Mouse (Mus musculus) forebrain, embryonic 13.5 days (tissue): ENCODE data around the gene Ube4b. TPM values are rescaled to one million over a fixed set of nuclear protein-coding genes. Genes with fewer than 3 reads are reported as not detected.

Experiments
- ATAC-seq: fragments of 200-750 bp; cut with Nextera tagmentation; 2 replicates; pipeline ENCODE4 v1.8.0; 2017
- H3K27ac ChIP-seq: fragments of 300-500 bp; sonication (generic); 2 replicates; pipeline ENCODE4 v1.5.1; 2015; ENCODE audit warnings: inconsistent platforms, mild to moderate bottlenecking, moderate library complexity
- H3K27me3 ChIP-seq: fragments of 300-500 bp; sonication (generic); 2 replicates; pipeline ENCODE4 v1.6.1; 2015; ENCODE audit warnings: mild to moderate bottlenecking, inconsistent platforms
- H3K36me3 ChIP-seq: fragments of 300-500 bp; sonication (generic); 2 replicates; pipeline ENCODE4 v1.6.1; 2015; ENCODE audit warnings: mild to moderate bottlenecking, inconsistent platforms; ENCODE audit not compliant: poor library complexity, severe bottlenecking
- H3K4me1 ChIP-seq: fragments of 300-500 bp; sonication (generic); 2 replicates; pipeline ENCODE4 v1.6.1; 2015; ENCODE audit warnings: inconsistent platforms
- H3K4me2 ChIP-seq: fragments of 300-500 bp; sonication (generic); 2 replicates; pipeline ENCODE4 v1.6.1; 2015; ENCODE audit warnings: inconsistent platforms, mild to moderate bottlenecking, moderate library complexity
- H3K4me3 ChIP-seq: fragments of 300-500 bp; sonication (generic); 2 replicates; pipeline ENCODE4 v1.5.1; 2015; ENCODE audit warnings: mild to moderate bottlenecking, inconsistent platforms
- H3K9ac ChIP-seq: fragments of 300-500 bp; sonication (generic); 2 replicates; pipeline ENCODE4 v1.6.1; 2015; ENCODE audit warnings: mild to moderate bottlenecking, inconsistent platforms
- H3K9me3 ChIP-seq: fragments of 300-500 bp; sonication (generic); replicated peaks from 2 replicates; pipeline ENCODE4 v1.6.1; 2016; ENCODE audit warnings: inconsistent platforms
- WGBS: fragments of 180-500 bp; shearing (Covaris S2); methylation state at CpG from one replicate; pipeline ENCODE4 v1.1.7; 2015; 5-methylcytosine and 5-hydroxymethylcytosine counted together
- polyA plus RNA-seq: library from polyadenylated mRNA; unstranded; fragments of >200 nt; fragmentation: Nextera tagmentation; extraction: Ambion mirVana; gene quantifications from 2 replicates; pipeline ENCODE4 v1.2.1, GENCODE M21; 2015

The Ube4b gene
- polyA plus RNA-seq, 1 experiment from 2014 or later = 47.4 TPM

GRCm38 (mm10) chr4:149404640-149405465, 21.7 kb downstream of the Ube4b start:
- Histone ChIP-seq H3K4me1 (peaks cover 34% of the 10 kb centered on the region), H3K9me3 (no peaks in the 10 kb centered on the region), H3K36me3 (no peaks in the 10 kb centered on the region; the same call in 1 of the 2 replicates), H3K4me3 (no peak overlapping the region), H3K27ac (peak overlapping the region; percentile 40), H3K4me2 (no peak overlapping the region), H3K9ac (no peak overlapping the region; the same call in 1 of the 2 replicates), H3K27me3 (no peaks in the 10 kb centered on the region)
- 53% methylated on average over 19 of the region's 19 CpGs for WGBS
- peak; percentile 50; the same call in 1 of the 2 replicates for ATAC-seq

DNA sequence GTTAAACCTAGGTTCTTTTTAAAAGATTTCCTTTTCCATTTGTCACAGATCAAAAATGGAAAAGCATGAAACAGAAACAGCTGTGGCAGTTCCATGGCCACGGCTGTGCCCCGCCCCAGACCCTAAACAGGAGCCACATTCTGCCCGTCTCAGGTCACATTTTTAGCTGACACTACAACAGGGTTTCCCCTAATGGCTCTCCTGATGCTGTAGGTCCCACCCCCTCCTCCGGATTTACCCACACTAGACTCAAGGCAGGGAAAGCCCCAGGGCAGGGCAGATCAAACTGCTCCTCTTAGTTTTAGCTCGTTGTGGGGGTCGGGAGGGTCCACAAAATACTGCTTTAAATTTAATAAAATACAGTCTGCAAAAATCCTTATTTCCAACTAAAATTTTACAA, 23.5 kb downstream of the Ube4b start:
- WGBS = 69% methylated on average over 6 of the region's 6 CpGs
- Histone ChIP-seq H3K4me3 (no peak overlapping the region), H3K27ac (no peak overlapping the region), H3K4me1 (peaks cover 42% of the 10 kb centered on the region), H3K27me3 (no peaks in the 10 kb centered on the region), H3K36me3 (peaks cover 8% of the 10 kb centered on the region), H3K4me2 (no peak overlapping the region), H3K9ac (no peak overlapping the region), H3K9me3 (no peaks in the 10 kb centered on the region)
- no peak for ATAC-seq

DNA sequence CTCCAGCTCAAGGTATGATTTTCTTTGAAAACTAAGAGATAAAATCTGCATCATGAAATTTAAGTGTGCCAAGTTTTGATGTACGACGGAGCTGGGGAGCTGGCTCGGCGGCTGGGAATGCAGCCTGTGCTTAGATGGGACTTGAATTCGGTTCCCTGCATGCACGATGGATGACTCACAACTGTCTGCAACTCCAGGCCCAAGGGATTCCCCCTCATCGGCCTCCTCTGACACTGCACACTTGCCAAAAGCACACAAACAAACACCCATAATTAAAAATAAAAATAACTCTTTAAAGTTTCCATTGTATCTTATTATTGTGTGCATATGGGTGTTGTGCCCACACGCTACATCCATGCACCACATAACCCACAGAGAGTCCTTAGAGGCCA, 25.0 kb downstream of the Ube4b start:
- H3K9ac ChIP-seq = no peak overlapping the region
- peaks cover 48% of the 10 kb centered on the region for H3K4me1 ChIP-seq
- no peak overlapping the region for H3K4me2 ChIP-seq
- no peak for ATAC-seq
- WGBS = 90% methylated on average over 8 of the region's 8 CpGs
- H3K27ac ChIP-seq = no peak overlapping the region
- no peaks in the 10 kb centered on the region for H3K9me3 ChIP-seq
- no peaks in the 10 kb centered on the region for H3K27me3 ChIP-seq
- peaks cover 21% of the 10 kb centered on the region for H3K36me3 ChIP-seq
- no peak overlapping the region for H3K4me3 ChIP-seq

GRCm38 (mm10) chr4:149400878-149401590, 25.5 kb downstream of the Ube4b start:
- Histone ChIP-seq H3K36me3 (peaks cover 22% of the 10 kb centered on the region), H3K27me3 (no peaks in the 10 kb centered on the region), H3K27ac (no peak overlapping the region), H3K9me3 (no peaks in the 10 kb centered on the region), H3K4me1 (peaks cover 45% of the 10 kb centered on the region), H3K4me3 (no peak overlapping the region), H3K9ac (no peak overlapping the region), H3K4me2 (no peak overlapping the region)
- ATAC-seq = no peak
- WGBS = 86% methylated on average over 12 of the region's 12 CpGs

GRCm38 (mm10) chr4:149399331-149399910, 27.1 kb downstream of the Ube4b start:
- Histone ChIP-seq H3K36me3 (peaks cover 22% of the 10 kb centered on the region), H3K4me2 (no peak overlapping the region), H3K4me1 (peaks cover 30% of the 10 kb centered on the region), H3K27me3 (no peaks in the 10 kb centered on the region), H3K27ac (no peak overlapping the region), H3K4me3 (no peak overlapping the region), H3K9me3 (no peaks in the 10 kb centered on the region), H3K9ac (no peak overlapping the region)
- WGBS = 71% methylated on average over 4 of the region's 4 CpGs
- ATAC-seq = no peak

DNA sequence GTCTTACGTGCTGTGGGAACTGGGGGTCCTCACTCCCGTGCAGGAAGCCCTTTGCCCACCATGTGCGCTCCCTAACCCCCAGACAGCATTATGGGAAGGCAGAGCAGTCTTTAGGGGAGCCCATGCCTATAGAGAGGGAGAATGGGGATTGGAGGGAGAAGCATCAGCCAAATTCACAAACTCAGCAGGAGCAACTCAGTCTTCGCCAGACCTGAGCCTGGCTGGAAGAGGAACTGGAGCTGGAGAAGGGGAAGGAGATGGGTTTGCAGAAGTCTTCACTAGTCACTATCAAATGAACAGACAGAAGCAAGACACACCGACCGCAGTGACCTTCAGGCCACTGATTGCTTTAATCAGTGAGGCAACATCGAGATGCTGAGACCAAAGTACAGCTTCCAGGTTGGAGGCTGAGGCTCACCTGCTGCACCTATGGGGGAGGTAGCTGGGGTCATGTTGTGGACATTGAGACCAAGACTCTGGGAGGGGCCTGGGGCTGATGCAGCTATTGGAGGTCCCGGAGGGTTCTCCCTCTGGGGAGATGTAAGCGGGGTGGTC, 28.3 kb downstream of the Ube4b start:
- Histone ChIP-seq H3K4me2 (no peak overlapping the region), H3K27ac (no peak overlapping the region), H3K4me3 (no peak overlapping the region), H3K9me3 (no peaks in the 10 kb centered on the region), H3K27me3 (no peaks in the 10 kb centered on the region), H3K4me1 (peaks cover 19% of the 10 kb centered on the region), H3K36me3 (peaks cover 25% of the 10 kb centered on the region), H3K9ac (no peak overlapping the region)
- no peak for ATAC-seq
- WGBS = 93% methylated on average over 9 of the region's 9 CpGs

- Histone ChIP-seq H3K4me2 (no peak overlapping the region), H3K4me3 (no peak overlapping the region), H3K9ac (no peak overlapping the region), H3K9me3 (no peaks in the 10 kb centered on the region), H3K4me1 (peaks cover 16% of the 10 kb centered on the region), H3K36me3 (peaks cover 35% of the 10 kb centered on the region), H3K27me3 (no peaks in the 10 kb centered on the region), H3K27ac (peak overlapping the region; percentile 57; the same call in 1 of the 2 replicates)
- 69% methylated on average over 21 of the region's 21 CpGs for WGBS
- no peak for ATAC-seq
These were observed 29.9 kb downstream of the Ube4b start for GRCm38 (mm10) chr4:149396433-149397306.

DNA sequence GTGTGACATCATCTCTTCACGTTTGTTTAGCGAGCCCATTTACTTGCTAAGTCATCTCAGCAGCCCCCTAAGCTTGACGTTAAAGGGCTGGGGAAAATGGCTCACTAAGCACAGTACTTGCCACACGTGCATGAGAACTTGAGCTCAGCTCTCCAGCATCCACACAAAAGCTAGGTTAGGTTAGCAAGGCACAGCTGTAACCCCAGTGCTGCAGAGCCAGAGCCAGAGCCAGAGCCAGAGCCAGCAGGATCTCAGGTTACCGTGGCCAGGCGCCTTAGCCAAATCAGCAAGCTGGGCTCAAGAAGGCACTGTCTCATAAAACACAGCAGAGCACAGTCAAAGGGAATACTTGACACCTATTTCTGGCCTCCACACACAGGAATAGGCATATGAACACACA, 31.0 kb downstream of the Ube4b start:
- H3K27ac ChIP-seq = no peak overlapping the region
- 80% methylated on average over 6 of the region's 6 CpGs for WGBS
- H3K4me2 ChIP-seq = no peak overlapping the region
- H3K9ac ChIP-seq = no peak overlapping the region
- no peaks in the 10 kb centered on the region for H3K27me3 ChIP-seq
- no peak overlapping the region for H3K4me3 ChIP-seq
- peaks cover 44% of the 10 kb centered on the region for H3K36me3 ChIP-seq
- ATAC-seq = no peak
- H3K4me1 ChIP-seq = peaks cover 16% of the 10 kb centered on the region
- H3K9me3 ChIP-seq = no peaks in the 10 kb centered on the region

DNA sequence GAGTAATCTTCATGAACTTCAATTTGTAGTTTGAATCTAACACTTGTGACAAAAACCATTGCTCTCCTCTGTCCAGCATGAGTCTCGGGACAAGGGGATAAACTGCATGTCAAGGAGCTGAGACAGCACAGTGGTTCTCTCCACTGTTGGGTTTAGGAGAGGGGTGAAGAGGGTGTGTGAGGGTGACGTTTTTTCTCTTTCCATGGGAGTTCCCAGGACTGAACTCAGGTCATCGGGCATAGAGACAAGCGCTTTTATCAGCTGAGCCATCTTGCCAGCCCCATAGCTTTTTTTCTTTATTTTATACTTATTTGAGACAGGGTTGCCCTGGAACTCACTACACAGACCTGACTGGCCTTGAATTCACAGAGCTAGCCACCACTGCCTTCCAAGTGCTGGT, 32.3 kb downstream of the Ube4b start:
- Histone ChIP-seq H3K9ac (no peak overlapping the region), H3K4me1 (peaks cover 9% of the 10 kb centered on the region), H3K36me3 (peaks cover 52% of the 10 kb centered on the region), H3K4me3 (no peak overlapping the region), H3K27me3 (no peaks in the 10 kb centered on the region), H3K4me2 (no peak overlapping the region), H3K27ac (no peak overlapping the region), H3K9me3 (no peaks in the 10 kb centered on the region)
- WGBS = 85% methylated on average over 4 of the region's 4 CpGs
- ATAC-seq = no peak

- Histone ChIP-seq H3K36me3 (peaks cover 49% of the 10 kb centered on the region), H3K4me3 (no peak overlapping the region), H3K27ac (no peak overlapping the region), H3K9ac (no peak overlapping the region), H3K9me3 (no peaks in the 10 kb centered on the region), H3K4me2 (no peak overlapping the region), H3K4me1 (peaks cover 6% of the 10 kb centered on the region), H3K27me3 (no peaks in the 10 kb centered on the region)
- no peak for ATAC-seq
- 91% methylated on average over 12 of the region's 12 CpGs for WGBS
These were observed 33.1 kb downstream of the Ube4b start for GRCm38 (mm10) chr4:149393311-149393995.

DNA sequence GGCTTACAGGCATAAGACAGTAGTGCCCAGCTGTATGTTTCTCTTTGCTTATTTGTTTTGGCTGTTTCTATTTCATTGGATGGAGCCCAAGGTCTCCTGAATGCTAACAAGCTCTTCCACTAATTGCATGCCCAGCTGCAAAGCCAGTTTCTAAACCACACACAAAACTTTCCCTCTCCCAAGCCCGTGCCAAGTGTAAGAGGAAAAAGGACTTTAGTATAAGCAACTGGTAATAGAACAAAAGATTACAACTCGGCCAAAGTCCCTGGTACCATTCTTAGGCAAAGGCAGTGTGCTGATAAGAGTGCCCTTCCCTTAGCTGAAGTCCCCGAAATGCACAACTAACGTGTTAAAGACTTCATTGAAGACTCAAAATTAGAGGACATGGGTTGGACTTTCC, 34.2 kb downstream of the Ube4b start:
- H3K9ac ChIP-seq = no peak overlapping the region
- WGBS = 55% methylated on average over 4 of the region's 4 CpGs

More for the DNA sequence above, 34.2 kb downstream of the Ube4b start:
- Histone ChIP-seq H3K9me3 (no peaks in the 10 kb centered on the region), H3K4me2 (no peak overlapping the region), H3K4me1 (peaks cover 6% of the 10 kb centered on the region), H3K27ac (no peak overlapping the region), H3K4me3 (no peak overlapping the region), H3K27me3 (no peaks in the 10 kb centered on the region), H3K36me3 (peaks cover 38% of the 10 kb centered on the region)
- ATAC-seq = no peak
